In genomic region chr6:136968877-136969276, GRCm38 (mm10) we compare ENCODE assay signal across 15 mouse cellular contexts. TPM values are rescaled to one million over a fixed set of nuclear protein-coding genes. Genes with fewer than 3 reads are reported as not detected.
A peak's percentile ranks its signal among the peaks of the same experiment; 100 is the strongest.
DNase-seq lines count a peak whose midpoint lies in the region; ATAC-seq and TF ChIP-seq lines count a peak whose summit lies in the region.
"Not testable (repeated sequence)": the region's sequence is repeated elsewhere in the genome, so short reads cannot be mapped to it uniquely, and the experiment has no call there.
"Had no signal": no experiment of that assay in that cellular context is flagged by ENCODE, and none has a peak within 500 bp of the region (broad histone marks: within the 10 kb centered on the region; RNA-seq: fewer than 3 reads in every experiment).

No protein-coding gene starts in this region.

- not testable (repeated sequence) for H3K36me3 ChIP-seq in MEL (ENCODE audit: control insufficient read depth in 1 of 2, insufficient read depth in 2 of 2, low read length in 2 of 2)

- 0 out of 2 replicates have a peak, but pooled peaks have one; percentile 30 for ATAC-seq in common myeloid progenitor, adult 5-6 weeks (replicated peaks; ENCODE audit: low read depth, poor library complexity, severe bottlenecking)

- H3K27me3 ChIP-seq in MEL (ENCODE audit: control insufficient read depth in 1 of 2, insufficient read depth in 2 of 2, low read length in 2 of 2) = not testable (repeated sequence)

- H3K79me2 ChIP-seq in MEL (ENCODE audit: control insufficient read depth, insufficient read depth, low read length, poor library complexity) = not testable (repeated sequence)

- H3K9me3 ChIP-seq in MEL (replicated peaks; ENCODE audit: insufficient read depth, low read length) = not testable (repeated sequence)

- not testable (repeated sequence) for H3K4me3 ChIP-seq in MEL (ENCODE audit: control insufficient read depth in 1 of 2, insufficient read depth in 1 of 2, low read depth in 2 of 2, low read length in 2 of 2); gastrocnemius, adult 2 months; left cerebral cortex, adult 2 months

- not testable (repeated sequence) for H3K4me1 ChIP-seq in MEL (ENCODE audit: control insufficient read depth in 1 of 2, insufficient read depth in 2 of 2, low read length in 2 of 2)

- H3K9ac ChIP-seq in MEL (ENCODE audit: control insufficient read depth, low read depth, low read length, poor library complexity, severe bottlenecking) = not testable (repeated sequence)

- intact Hi-C loops in gastrocnemius, adult 2 months (cut with DNase I) = loop anchor here (5.0 kb wide), 1 partner anchor 107 kb away; no protein-coding TSS in a partner anchor
- intact Hi-C loops in left cerebral cortex, adult 2 months (cut with DNase I) = loop anchor here (5.0 kb wide), 2 partner anchors 47 to 107 kb away; partner anchors contain the start of genes Erp27 and Pde6h

- not testable (repeated sequence) for H3K27ac ChIP-seq in MEL (ENCODE audit: control insufficient read depth, low read depth, low read length); left cerebral cortex, adult 2 months
- 0 out of 2 replicates have a peak overlapping the region, but pooled peaks have one; percentile 28 for H3K27ac ChIP-seq in gastrocnemius, adult 2 months

- peak; percentile 85 for TF ChIP-seq RAD21 in MEL (IDR thresholded peaks at IDR 0.05; ENCODE audit: low read depth, low read length)

- TF ChIP-seq EP300 in MEL (IDR thresholded peaks at IDR 0.05; ENCODE audit: low read depth in 1 of 2, low read length in 2 of 2) = not testable (repeated sequence)

- TF ChIP-seq CTCF in MEL (IDR thresholded peaks at IDR 0.05 in 2 of 3, conservative IDR thresholded peaks at IDR 0.05 in 1 of 3; ENCODE audit: control insufficient read depth in 1 of 3, insufficient read depth in 1 of 3, low read depth in 2 of 3, low read length in 3 of 3, poor library complexity in 1 of 3, severe bottlenecking in 1 of 3) = peak; percentile 20 to 73 (median 25); a peak in 4 of 6 replicates
- peak; percentile 62 for TF ChIP-seq CTCF in gastrocnemius, adult 2 months (IDR thresholded peaks at IDR 0.05)
- TF ChIP-seq CTCF in left cerebral cortex, adult 2 months (IDR thresholded peaks at IDR 0.05) = peak; percentile 65

- DNase-seq in 3T3-L1 (ENCODE audit: low read depth, low spot score) = peak; percentile 78
- DNase-seq in MEL (ENCODE audit: low read depth, low spot score) = peak; percentile 58
- not testable (repeated sequence) for DNase-seq in gastrocnemius, adult 2 months; left cerebral cortex, adult 2 months (ENCODE audit: extremely low spot score in 1 of 2, low spot score in 2 of 2)
- DNase-seq in induced T-regulatory cell, adult 2 months (ENCODE audit: low read depth) = peak; percentile 73
- DNase-seq in lung, postnatal 14 days = peak; percentile 13
- DNase-seq in right cerebral cortex, adult 18-20 months = peak; percentile 8

- TF ChIP-seq POLR2A in MEL (IDR thresholded peaks at IDR 0.05; ENCODE audit: control insufficient read depth in 1 of 2, insufficient read depth in 1 of 2, low read depth in 1 of 2, low read length in 2 of 2, poor library complexity in 1 of 2) = not testable (repeated sequence)

TF ChIP-seq in MEL, 35 proteins besides CTCF, POLR2A, EP300 and RAD21:
- peak; percentile 93 for TF ChIP-seq SMC3 (IDR thresholded peaks at IDR 0.05; ENCODE audit: low read depth, low read length)
- peak; percentile 97 for TF ChIP-seq ZC3H11A (IDR thresholded peaks at IDR 0.05; ENCODE audit: low read depth, low read length)

RNA-seq across cellular contexts. Expression of gene Arhgdib, which starts 27.2 kb away (rescaled TPM):
- 102 and 144 TPM in 2 replicates for total RNA-seq in MEL (2012; rRNA removed)
- 100 to 1,000 TPM; 346 to 408 TPM for polyA plus RNA-seq in MEL (2012; ENCODE audit: insufficient read depth in 1 of 2, insufficient read length in 2 of 2, low read depth in 1 of 2, low replicate concordance in 2 of 2, missing spikeins in 1 of 2)
- 551 and 575 TPM in 2 replicates for total RNA-seq in common myeloid progenitor, adult 5-6 weeks (2017)
- 10 to 100 TPM in 1 of 2 experiments, 1 to 10 TPM in 1; 4.9 to 10.2 TPM for total RNA-seq in gastrocnemius, adult 2 months (2021)
- 10 to 100 TPM; 10.2 to 13.0 TPM for total RNA-seq in left cerebral cortex, adult 2 months (2021)

RNA-seq across cellular contexts. Expression of gene Pde6h, which starts 45.2 kb away (rescaled TPM):
- not detected in 2 replicates for total RNA-seq in MEL (2012; rRNA removed)
- under 1 TPM in 1 of 2 experiments, not detected in 1; 0.08 TPM for polyA plus RNA-seq in MEL (2012; ENCODE audit: insufficient read depth in 1 of 2, insufficient read length in 2 of 2, low read depth in 1 of 2, low replicate concordance in 2 of 2, missing spikeins in 1 of 2)
- 0.44 TPM in 1 of 2 replicates, not detected in the other for total RNA-seq in common myeloid progenitor, adult 5-6 weeks (2017)
- total RNA-seq in gastrocnemius, adult 2 months (2021) = not detected
- 1 to 10 TPM; 1.6 to 3.0 TPM for total RNA-seq in left cerebral cortex, adult 2 months (2021)
- total RNA-seq: adrenal gland, adult 18-20 months; gastrocnemius, postnatal 25 days; heart, postnatal 36 days had no signal
- polyA plus RNA-seq: forebrain, embryonic 11.5 days; liver, embryonic 12.5 days; midbrain, embryonic 13.5 days had no signal

RNA-seq across cellular contexts. Expression of gene Erp27, which starts 46.9 kb away (rescaled TPM):
- total RNA-seq in MEL (2012; rRNA removed) = not detected in 2 replicates
- polyA plus RNA-seq in MEL (2012; ENCODE audit: insufficient read depth in 1 of 2, insufficient read length in 2 of 2, low read depth in 1 of 2, low replicate concordance in 2 of 2, missing spikeins in 1 of 2) = under 1 TPM in 1 of 2 experiments, not detected in 1; 0.39 TPM
- 0.32 TPM in 1 of 2 replicates, not detected in the other for total RNA-seq in common myeloid progenitor, adult 5-6 weeks (2017)
- under 1 TPM in 1 of 2 experiments, not detected in 1; 0.20 TPM for total RNA-seq in gastrocnemius, adult 2 months (2021)
- total RNA-seq in left cerebral cortex, adult 2 months (2021) = under 1 TPM in 1 of 2 experiments, not detected in 1; 0.35 TPM
- total RNA-seq: adrenal gland, adult 18-20 months; gastrocnemius, postnatal 25 days; heart, postnatal 36 days had no signal
- polyA plus RNA-seq: forebrain, embryonic 11.5 days; midbrain, embryonic 13.5 days; neural tube, embryonic 15.5 days had no signal
